Mouse (Mus musculus) midbrain, embryonic 10.5 days (tissue): ENCODE results near the gene Desi1. TPM values are rescaled to one million over a fixed set of nuclear protein-coding genes. Genes with fewer than 3 reads are reported as not detected.
"Not testable (repeated sequence)": the region's sequence is repeated elsewhere in the genome, so short reads cannot be mapped to it uniquely, and the experiment has no call there.

ENCODE experiments used
- DNase-seq: peaks from one replicate; pipeline ENCODE4 v3.0.0-alpha.2; 2017; ENCODE audit warnings: low spot score
- H3K27ac ChIP-seq: fragments of 300-500 bp; sonication (generic); replicated peaks from 2 replicates; pipeline ENCODE4 v1.5.1; 2016; ENCODE audit warnings: mild to moderate bottlenecking
- H3K27me3 ChIP-seq: fragments of 300-500 bp; sonication (generic); 2 replicates; pipeline ENCODE4 v1.6.1; 2016; ENCODE audit warnings: low read depth, mild to moderate bottlenecking; ENCODE audit not compliant: poor library complexity, severe bottlenecking
- H3K36me3 ChIP-seq: fragments of 300-500 bp; sonication (generic); 2 replicates; pipeline ENCODE4 v1.6.1; 2016; ENCODE audit warnings: mild to moderate bottlenecking, moderate library complexity
- H3K4me1 ChIP-seq: fragments of 300-500 bp; sonication (generic); 2 replicates; pipeline ENCODE4 v1.6.1; 2016
- H3K4me3 ChIP-seq: fragments of 300-500 bp; sonication (generic); 2 replicates; pipeline ENCODE4 v1.5.1; 2016; ENCODE audit warnings: mild to moderate bottlenecking, moderate library complexity
- H3K9me3 ChIP-seq: fragments of 300-500 bp; sonication (generic); replicated peaks from 2 replicates; pipeline ENCODE4 v1.6.1; 2016; ENCODE audit warnings: mild to moderate bottlenecking
- WGBS: fragments of 180-500 bp; shearing (Covaris S2); methylation state at CpG from one replicate; pipeline ENCODE4 v1.1.7; 2016; 5-methylcytosine and 5-hydroxymethylcytosine counted together
- polyA plus RNA-seq: library from polyadenylated mRNA; unstranded; fragments of >200 nt; fragmentation: Nextera tagmentation; extraction: Ambion mirVana; gene quantifications from 2 replicates; pipeline ENCODE4 v1.2.1, GENCODE M21; 2016

Desi1 gene
- polyA plus RNA-seq, 1 experiment from 2014 or later = 37.7 TPM

GRCm38 (mm10) chr15:81970498-81970897 is 63.2 kb downstream of the Desi1 start:
- DNase-seq, H3K4me1 ChIP-seq, H3K27ac ChIP-seq, H3K36me3 ChIP-seq, H3K27me3 ChIP-seq, H3K4me3 ChIP-seq: not testable (repeated sequence)
- 93% methylated on average over 4 of the region's 4 CpGs for WGBS
- peaks cover 15% of the 10 kb centered on the region for H3K9me3 ChIP-seq

- H3K9me3 ChIP-seq = peaks cover 11% of the 10 kb centered on the region
- H3K27ac ChIP-seq, DNase-seq, H3K4me1 ChIP-seq, H3K27me3 ChIP-seq, H3K4me3 ChIP-seq, H3K36me3 ChIP-seq: not testable (repeated sequence)
- 80% methylated on average over 6 of the region's 6 CpGs for WGBS
Observed at GRCm38 (mm10) chr15:81969635-81970034, 64.0 kb downstream of the Desi1 start.

GRCm38 (mm10) chr15:81969173-81969572 is 64.5 kb downstream of the Desi1 start:
- H3K27ac ChIP-seq = no peak overlapping the region
- WGBS = 85% methylated on average over 7 of the region's 7 CpGs
- H3K4me3 ChIP-seq = no peak overlapping the region
- H3K9me3 ChIP-seq = peaks cover 11% of the 10 kb centered on the region
- H3K27me3 ChIP-seq = no peaks in the 10 kb centered on the region
- H3K36me3 ChIP-seq = no peaks in the 10 kb centered on the region
- peaks cover 7% of the 10 kb centered on the region; the same call in 1 of the 2 replicates for H3K4me1 ChIP-seq
- no peak for DNase-seq

GRCm38 (mm10) chr15:81968447-81968846 is 65.2 kb downstream of the Desi1 start:
- no peaks in the 10 kb centered on the region for H3K36me3 ChIP-seq
- DNase-seq = no peak
- 80% methylated on average over 2 of the region's 2 CpGs for WGBS

GRCm38 (mm10) chr15:81967821-81968220 is 65.8 kb downstream of the Desi1 start:
- Histone ChIP-seq H3K36me3 (no peaks in the 10 kb centered on the region), H3K4me1 (peaks cover 7% of the 10 kb centered on the region; the same call in 1 of the 2 replicates), H3K27me3 (no peaks in the 10 kb centered on the region), H3K4me3 (no peak overlapping the region), H3K9me3 (peaks cover 7% of the 10 kb centered on the region), H3K27ac (peak overlapping the region; percentile 28; the same call in 1 of the 2 replicates)
- WGBS = 90% methylated on average over 5 of the region's 5 CpGs
- no peak for DNase-seq

More at GRCm38 (mm10) chr15:81968447-81968846, 65.2 kb downstream of the Desi1 start:
- Histone ChIP-seq H3K9me3 (peaks cover 11% of the 10 kb centered on the region), H3K4me3 (no peak overlapping the region), H3K4me1 (peaks cover 7% of the 10 kb centered on the region; the same call in 1 of the 2 replicates), H3K27ac (0 out of 2 replicates have a peak overlapping the region, but pooled peaks have one; percentile 28), H3K27me3 (no peaks in the 10 kb centered on the region)

GRCm38 (mm10) chr15:81966062-81966829 is 67.4 kb downstream of the Desi1 start:
- WGBS = 78% methylated on average over 14 of the region's 14 CpGs
- no peak for DNase-seq
- Histone ChIP-seq H3K4me1 (peaks cover 8% of the 10 kb centered on the region), H3K36me3 (no peaks in the 10 kb centered on the region), H3K9me3 (no peaks in the 10 kb centered on the region; the same call in 1 of the 2 replicates), H3K4me3 (no peak overlapping the region), H3K27me3 (no peaks in the 10 kb centered on the region), H3K27ac (0 out of 2 replicates have a peak overlapping the region, but pooled peaks have one; percentile 23)

GRCm38 (mm10) chr15:81964980-81965545 is 68.6 kb downstream of the Desi1 start:
- Histone ChIP-seq H3K27me3 (no peaks in the 10 kb centered on the region), H3K9me3 (no peaks in the 10 kb centered on the region), H3K4me3 (no peak overlapping the region), H3K27ac (no peak overlapping the region), H3K36me3 (no peaks in the 10 kb centered on the region), H3K4me1 (peaks cover 19% of the 10 kb centered on the region)
- 58% methylated on average over 4 of the region's 4 CpGs for WGBS
- DNase-seq = no peak

GRCm38 (mm10) chr15:81964262-81964661 is 69.4 kb downstream of the Desi1 start:
- Histone ChIP-seq H3K4me1 (peaks cover 27% of the 10 kb centered on the region), H3K27ac (no peak overlapping the region), H3K27me3 (no peaks in the 10 kb centered on the region), H3K36me3 (no peaks in the 10 kb centered on the region), H3K9me3 (no peaks in the 10 kb centered on the region), H3K4me3 (no peak overlapping the region)
- 81% methylated on average over 1 of the region's 1 CpGs for WGBS
- no peak for DNase-seq

- peak overlapping the region; percentile 86 for H3K27ac ChIP-seq
- WGBS = 4% methylated on average over 7 of the region's 8 CpGs
Observed at GRCm38 (mm10) chr15:81961078-81961451, 72.6 kb downstream of the Desi1 start.

GRCm38 (mm10) chr15:81960171-81961077 is 73.2 kb downstream of the Desi1 start, which contains the start of gene Pmm1:
Pmm1 (minus strand) TSS chr15:81960930.
- Histone ChIP-seq H3K27me3 (no peaks in the 10 kb centered on the region), H3K4me1 (peaks cover 31% of the 10 kb centered on the region), H3K36me3 (peaks cover 8% of the 10 kb centered on the region; the same call in 1 of the 2 replicates), H3K4me3 (peak within 1 kb of the TSS; percentile 73), H3K27ac (peak within 1 kb of the TSS; percentile 86), H3K9me3 (no peaks in the 10 kb centered on the region)
- DNase-seq = peak; percentile 99
- WGBS = under 1% methylated on average over 77 of the region's 77 CpGs

More at GRCm38 (mm10) chr15:81961078-81961451, 72.6 kb downstream of the Desi1 start:
- no peak for DNase-seq
- Histone ChIP-seq H3K9me3 (no peaks in the 10 kb centered on the region), H3K27me3 (no peaks in the 10 kb centered on the region), H3K4me3 (peak overlapping the region; percentile 73), H3K4me1 (peaks cover 31% of the 10 kb centered on the region), H3K36me3 (0 out of 2 replicates have a peak, but pooled peaks cover 4% of the 10 kb centered on the region)

- Histone ChIP-seq H3K27ac (no peak overlapping the region), H3K4me3 (no peak overlapping the region), H3K36me3 (peaks cover 23% of the 10 kb centered on the region), H3K27me3 (no peaks in the 10 kb centered on the region), H3K9me3 (no peaks in the 10 kb centered on the region), H3K4me1 (peaks cover 24% of the 10 kb centered on the region)
- no peak for DNase-seq
- WGBS = 91% methylated on average over 3 of the region's 3 CpGs
Observed at GRCm38 (mm10) chr15:81958906-81959305, 74.8 kb downstream of the Desi1 start.

- WGBS = 89% methylated on average over 11 of the region's 11 CpGs
- H3K27ac ChIP-seq = no peak overlapping the region
- DNase-seq = no peak
- H3K4me3 ChIP-seq = no peak overlapping the region
- H3K36me3 ChIP-seq = peaks cover 26% of the 10 kb centered on the region
- no peaks in the 10 kb centered on the region for H3K9me3 ChIP-seq
- H3K27me3 ChIP-seq = no peaks in the 10 kb centered on the region
- peaks cover 24% of the 10 kb centered on the region for H3K4me1 ChIP-seq
Observed at GRCm38 (mm10) chr15:81957598-81957997, 76.1 kb downstream of the Desi1 start.
